In genomic region chr16:76216184-76216583, GRCm38 (mm10) we compare ENCODE assay signal across 16 mouse cellular contexts.
DNase-seq lines count a peak whose midpoint lies in the region; ATAC-seq and TF ChIP-seq lines count a peak whose summit lies in the region.
"Had no signal": no experiment of that assay in that cellular context is flagged by ENCODE, and none has a peak within 500 bp of the region (broad histone marks: within the 10 kb centered on the region; RNA-seq: fewer than 3 reads in every experiment).

No protein-coding gene starts in this region.

- H3K4me2 ChIP-seq in heart, embryonic 15.5 days: 0 out of 2 replicates have a peak overlapping the region, but pooled peaks have one; percentile 10
- 0 out of 2 replicates have a peak overlapping the region, but pooled peaks have one; percentile 22 for H3K4me2 ChIP-seq in lung, postnatal 0 days (replicated peaks; ENCODE audit: low read depth, low read length)
- H3K4me2 ChIP-seq in limb, embryonic 14.5 days (replicated peaks; ENCODE audit: low read depth, low read length, severe bottlenecking): no peak overlapping the region
- H3K4me2 ChIP-seq: limb, embryonic 12.5 days had no signal

- ATAC-seq in heart, embryonic 15.5 days (replicated peaks; ENCODE audit: insufficient number of reproducible peaks, insufficient read depth, low FRiP score, low read depth): no peak
- ATAC-seq in lung, postnatal 0 days: peak; percentile 52
- no peak for ATAC-seq in limb, embryonic 14.5 days (ENCODE audit: low FRiP score, low read depth)
- ATAC-seq: forebrain, postnatal 0 days had no signal

- DNase-seq in embryo, embryonic 10 days (ENCODE audit: low spot score): peak; percentile 39
- DNase-seq in embryo, embryonic 9.5 days (ENCODE audit: extremely low spot score): no peak
- DNase-seq in heart, postnatal 25 days (ENCODE audit: low spot score): no peak
- DNase-seq in lung, postnatal 0 days (ENCODE audit: low spot score): peak; percentile 50
- DNase-seq in lung, adult 2 months: no peak
- peak; percentile 33 for DNase-seq in limb, embryonic 14.5 days (ENCODE audit: low spot score)
- no peak for DNase-seq in layer of hippocampus, postnatal 14 days (ENCODE audit: low spot score in 2 of 2)
- DNase-seq: adrenal gland, postnatal 10 days; cerebellum, adult 8-10 months; forebrain, postnatal 0 days; gastrocnemius, postnatal 10 days; right cerebral cortex, adult 18-20 months; thymus, adult 18-20 months had no signal

- no peaks in the 10 kb centered on the region for H3K9me3 ChIP-seq in heart, embryonic 15.5 days (replicated peaks)
- no peaks in the 10 kb centered on the region for H3K9me3 ChIP-seq in lung, postnatal 0 days (ENCODE audit: low read length)
- no peaks in the 10 kb centered on the region for H3K9me3 ChIP-seq in limb, embryonic 14.5 days (ENCODE audit: control insufficient read depth, low read length)
- H3K9me3 ChIP-seq: limb, embryonic 12.5 days had no signal

- no peak for TF ChIP-seq CTCF in lung, postnatal 0 days (IDR thresholded peaks at IDR 0.05)
- TF ChIP-seq CTCF in lung, adult 2 months (IDR thresholded peaks at IDR 0.05; ENCODE audit: insufficient read depth, low read length): no peak

- no peaks in the 10 kb centered on the region for H3K27me3 ChIP-seq in heart, embryonic 15.5 days
- no peaks in the 10 kb centered on the region for H3K27me3 ChIP-seq in lung, postnatal 0 days (replicated peaks; ENCODE audit: insufficient read depth, low read length)
- no peaks in the 10 kb centered on the region for H3K27me3 ChIP-seq in limb, embryonic 14.5 days (ENCODE audit: control insufficient read depth, insufficient read depth, low read length)
- H3K27me3 ChIP-seq: limb, embryonic 12.5 days had no signal

- no peak overlapping the region for H3K4me3 ChIP-seq in heart, embryonic 15.5 days
- H3K4me3 ChIP-seq in lung, postnatal 0 days (ENCODE audit: low read depth, low read length): no peak overlapping the region
- H3K4me3 ChIP-seq in lung, adult 2 months (replicated peaks; ENCODE audit: extremely low read depth, low read depth, low read length): no peak overlapping the region
- no peak overlapping the region for H3K4me3 ChIP-seq in limb, embryonic 14.5 days (replicated peaks; ENCODE audit: low read length)
- H3K4me3 ChIP-seq: erythroblast, embryonic 14.5 days; limb, embryonic 12.5 days had no signal

- intact Hi-C loops in heart, postnatal 25 days (cut with DNase I): no loop called here

- 26% methylated on average over 9 of the region's 9 CpGs for WGBS in heart, embryonic 15.5 days
- 9% methylated on average over 8 of the region's 9 CpGs for WGBS in lung, postnatal 0 days
- WGBS in lung, adult 2 months: 29% methylated on average over 8 of the region's 9 CpGs
- whole genome bisulfite sequencing in limb, embryonic 14.5 days: 31% methylated on average over 8 of the region's 9 CpGs

- H3K27ac ChIP-seq in heart, embryonic 15.5 days: 0 out of 2 replicates have a peak overlapping the region, but pooled peaks have one; percentile 2
- H3K27ac ChIP-seq in lung, postnatal 0 days (ENCODE audit: low read length): no peak overlapping the region
- no peak overlapping the region for H3K27ac ChIP-seq in limb, embryonic 14.5 days (replicated peaks; ENCODE audit: low read depth, low read length)
- H3K27ac ChIP-seq: limb, embryonic 12.5 days had no signal

- 0 out of 2 replicates have a peak, but pooled peaks cover 2% of the 10 kb centered on the region for H3K4me1 ChIP-seq in heart, embryonic 15.5 days (replicated peaks)
- H3K4me1 ChIP-seq in lung, postnatal 0 days (ENCODE audit: insufficient read depth, low read depth, low read length): no peaks in the 10 kb centered on the region
- H3K4me1 ChIP-seq in lung, adult 2 months (ENCODE audit: control insufficient read depth, insufficient read depth, low read length): no peaks in the 10 kb centered on the region
- no peaks in the 10 kb centered on the region for H3K4me1 ChIP-seq in limb, embryonic 14.5 days (ENCODE audit: control insufficient read depth, insufficient read depth, low read length)
- H3K4me1 ChIP-seq: limb, embryonic 12.5 days had no signal

- no peaks in the 10 kb centered on the region for H3K36me3 ChIP-seq in heart, embryonic 15.5 days
- H3K36me3 ChIP-seq in lung, postnatal 0 days (ENCODE audit: insufficient read depth, low read length): no peaks in the 10 kb centered on the region
- H3K36me3 ChIP-seq in limb, embryonic 14.5 days (ENCODE audit: control insufficient read depth, insufficient read depth, low read length): no peaks in the 10 kb centered on the region
- H3K36me3 ChIP-seq: limb, embryonic 12.5 days had no signal

- H3K9ac ChIP-seq in heart, embryonic 15.5 days: no peak overlapping the region
- no peak overlapping the region for H3K9ac ChIP-seq in lung, postnatal 0 days (replicated peaks; ENCODE audit: low read depth)
- H3K9ac ChIP-seq in limb, embryonic 14.5 days (ENCODE audit: low read depth, low read length, severe bottlenecking): no peak overlapping the region
- H3K9ac ChIP-seq: forebrain, postnatal 0 days; limb, embryonic 12.5 days had no signal

- TF ChIP-seq EP300 in lung, postnatal 0 days (IDR thresholded peaks at IDR 0.05): no peak

- no peak for TF ChIP-seq POLR2A in lung, adult 2 months (IDR thresholded peaks at IDR 0.05; ENCODE audit: borderline replicate concordance, extremely low read depth, low read depth, low read length)
- TF ChIP-seq POLR2A in limb, embryonic 14.5 days (IDR thresholded peaks at IDR 0.05; ENCODE audit: borderline replicate concordance, extremely low read depth, insufficient read depth, insufficient read length): no peak

Comparison
In these comparisons a context has a peak if more than half of its experiments do, and no peak if none do; other contexts are left out.
1. DNase-seq: peak in embryo, embryonic 10 days (single experiment), lung, postnatal 0 days (single experiment) and limb, embryonic 14.5 days (single experiment); none in embryo, embryonic 9.5 days (single experiment), heart, postnatal 25 days (single experiment), lung, adult 2 months (single experiment) and layer of hippocampus, postnatal 14 days (0 of 2).